Mouse (Mus musculus) kidney, adult 2 months (tissue): ENCODE data around the gene Srp54a.
"Not testable (repeated sequence)": the region's sequence is repeated elsewhere in the genome, so short reads cannot be mapped to it uniquely, and the experiment has no call there.

ENCODE experiments used
- CTCF ChIP-seq: fragments of 200-500 bp; conservative IDR thresholded peaks from 2 replicates; pipeline ENCODE4 v1.5.1; 2011; ENCODE audit warnings: low read depth, mild to moderate bottlenecking, control low read depth, low read length, moderate library complexity, mixed read lengths; ENCODE audit not compliant: insufficient read depth, insufficient read length
- POLR2A ChIP-seq: fragments of 200-500 bp; IDR thresholded peaks from one replicate; pipeline ENCODE4 v1.6.1; 2011; ENCODE audit warnings: low read depth, low read length, control low read depth

GRCm38 (mm10) chr12:55155449-55155783 is 75.4 kb downstream of the Srp54a start:
- not testable (repeated sequence) for TF ChIP-seq POLR2A, CTCF
